Mouse (Mus musculus): Measurements from ENCODE around the gene Sarm1. TPM values are rescaled to one million over a fixed set of nuclear protein-coding genes. Genes with fewer than 3 reads are reported as not detected.

The Sarm1 gene
- total and polyA plus RNA-seq, 3 experiments, result 0.50 to 1.1 (median 0.55) TPM

- peak overlapping the region; percentile 70 to 79 (median 72) for H3K4me3 ChIP-seq (replicated peaks in 1 of 3; ENCODE audit: low read depth in 2 of 3, low read length in 2 of 3, poor library complexity in 1 of 3)
- peak overlapping the region; percentile 96 for H3K4me2 ChIP-seq (ENCODE audit: insufficient read depth, low read depth, poor library complexity, severe bottlenecking)
- TF ChIP-seq TBP (conservative IDR thresholded peaks at IDR 0.05; ENCODE audit: low read depth, low read length) (0 out of 2 replicates have a peak, but pooled peaks have one; percentile 5), MYC (IDR thresholded peaks at IDR 0.05; ENCODE audit: low read depth, low read length) (peak; percentile 76), ELF1 (IDR thresholded peaks at IDR 0.05; ENCODE audit: low read depth, low read length) (0 out of 2 replicates have a peak, but pooled peaks have one; percentile 24), EP300 (IDR thresholded peaks at IDR 0.05; ENCODE audit: low read length) (peak; percentile 42; the same call in 1 of the 2 replicates), NRF1 (IDR thresholded peaks at IDR 0.05; ENCODE audit: low read depth, low read length) (no peak), JUN (IDR thresholded peaks at IDR 0.05; ENCODE audit: insufficient read depth, low read depth, low read length) (peak; percentile 70), MXI1 (IDR thresholded peaks at IDR 0.05; ENCODE audit: low read depth, low read length) (peak; percentile 93), E2F4 (IDR thresholded peaks at IDR 0.05; ENCODE audit: insufficient replicate concordance, low read depth, low read length) (peak; percentile 51; the same call in 1 of the 2 replicates), JUND (conservative IDR thresholded peaks at IDR 0.05; ENCODE audit: low read depth, low read length) (peak; percentile 69), NELFE (IDR thresholded peaks at IDR 0.05; ENCODE audit: low read depth, low read length) (no peak), MAX (IDR thresholded peaks at IDR 0.05; ENCODE audit: low read length) (peak; percentile 62), GABPA (IDR thresholded peaks at IDR 0.05; ENCODE audit: insufficient replicate concordance, low read depth, low read length) (no peak), ZKSCAN1 (IDR thresholded peaks at IDR 0.05; ENCODE audit: borderline replicate concordance, low read depth, low read length) (no peak), UBTF (IDR thresholded peaks at IDR 0.05; ENCODE audit: low read depth, low read length) (no peak), ZMIZ1 (IDR thresholded peaks at IDR 0.05; ENCODE audit: low read depth, low read length) (no peak; the same call in 1 of the 2 replicates), SMC3 (IDR thresholded peaks at IDR 0.05; ENCODE audit: low read depth, low read length) (0 out of 2 replicates have a peak, but pooled peaks have one; percentile 2), TCF12 (IDR thresholded peaks at IDR 0.05; ENCODE audit: low read depth, low read length) (no peak), HCFC1 (IDR thresholded peaks at IDR 0.05; ENCODE audit: low read depth, low read length) (no peak), ZC3H11A (IDR thresholded peaks at IDR 0.05; ENCODE audit: low read depth, low read length) (no peak), BHLHE40 (IDR thresholded peaks at IDR 0.05; ENCODE audit: low read depth, low read length) (peak; percentile 45; the same call in 1 of the 2 replicates)
- in situ Hi-C loops (cut with MboI; ENCODE audit: low pct_ligation_motif_present, low pct_unique_long_range_greater_than_20kb, low sequenced_read_pairs), result no loop called here
- peak overlapping the region; percentile 64 for H3K9ac ChIP-seq (ENCODE audit: insufficient read depth, low read depth)
- H3K9me3 ChIP-seq (replicated peaks; ENCODE audit: low read length), result no peaks in the 10 kb centered on the region
- H3K27me3 ChIP-seq (replicated peaks), result no peaks in the 10 kb centered on the region
- peak; percentile 88 for DNase-seq (ENCODE audit: extremely low read depth)
- H3K36me3 ChIP-seq (replicated peaks in 1 of 2; ENCODE audit: control insufficient read depth in 1 of 2, insufficient read depth in 1 of 2, low read length in 1 of 2), result peaks cover 23 to 51% of the 10 kb centered on the region in 2 experiments
- dilution Hi-C loops (cut with MboI; ENCODE audit: extremely low pct_ligation_motif_present, extremely low pct_unique_long_range_greater_than_20kb, low sequenced_read_pairs), result no loop called here
- H3K27ac ChIP-seq (ENCODE audit: insufficient read depth, low read depth), result peak overlapping the region; percentile 72
- peaks cover 75% of the 10 kb centered on the region for H3K79me2 ChIP-seq (replicated peaks; ENCODE audit: control insufficient read depth, extremely low read depth, insufficient read depth, poor library complexity, severe bottlenecking)
- H3K4me1 ChIP-seq (ENCODE audit: control insufficient read depth in 1 of 2, insufficient read depth in 2 of 2), result peaks cover 14 to 42% of the 10 kb centered on the region in 2 experiments
Measured at GRCm38 (mm10) chr11:78535376-78536079, 38.0 kb upstream of the Sarm1 start.

Data from CH12.LX (cell line).